Mouse (Mus musculus): ENCODE measurements around the gene Nbas.

Gene Nbas

GRCm38 (mm10) chr12:13543806-13544205, 274.9 kb downstream of the Nbas start:
- peak; percentile 9 for DNase-seq

- no peak for DNase-seq
Measured at GRCm38 (mm10) chr12:13563646-13564289, 294.8 kb downstream of the Nbas start.

GRCm38 (mm10) chr12:13564330-13564729, 295.4 kb downstream of the Nbas start:
- no peak for DNase-seq

- DNase-seq, result no peak
Measured at GRCm38 (mm10) chr12:13566421-13566820, 297.5 kb downstream of the Nbas start.

- no peak for DNase-seq
Measured at GRCm38 (mm10) chr12:13575158-13575557, 306.2 kb downstream of the Nbas start.

GRCm38 (mm10) chr12:13575605-13576600, 307.0 kb downstream of the Nbas start:
- DNase-seq, result no peak

- DNase-seq, result no peak
Measured at GRCm38 (mm10) chr12:13576761-13577160, 307.8 kb downstream of the Nbas start.

GRCm38 (mm10) chr12:13580796-13581195, 311.9 kb downstream of the Nbas start:
- DNase-seq, result no peak

- DNase-seq, result no peak
Measured at GRCm38 (mm10) chr12:13583386-13583785, 314.5 kb downstream of the Nbas start.

GRCm38 (mm10) chr12:13585527-13586156, 316.7 kb downstream of the Nbas start:
- DNase-seq, result no peak

- DNase-seq, result no peak
Measured at GRCm38 (mm10) chr12:13587675-13588074, 318.7 kb downstream of the Nbas start.

GRCm38 (mm10) chr12:13589021-13589420, 320.1 kb downstream of the Nbas start:
- no peak for DNase-seq

GRCm38 (mm10) chr12:13594746-13595469, 326.0 kb downstream of the Nbas start:
- no peak for DNase-seq

- DNase-seq, result no peak
Measured at GRCm38 (mm10) chr12:13597026-13597425, 328.1 kb downstream of the Nbas start.

GRCm38 (mm10) chr12:13598545-13598944, 329.6 kb downstream of the Nbas start:
- no peak for DNase-seq

- no peak for DNase-seq
Measured at GRCm38 (mm10) chr12:13602414-13602813, 333.5 kb downstream of the Nbas start.

- DNase-seq, result no peak
Measured at GRCm38 (mm10) chr12:13607021-13607420, 338.1 kb downstream of the Nbas start.

- DNase-seq, result no peak
Measured at GRCm38 (mm10) chr12:13609027-13609426, 340.1 kb downstream of the Nbas start.

GRCm38 (mm10) chr12:13613041-13613440, 344.1 kb downstream of the Nbas start:
- no peak for DNase-seq

- no peak for DNase-seq
Measured at GRCm38 (mm10) chr12:13615661-13616060, 346.7 kb downstream of the Nbas start.

- no peak for DNase-seq
Measured at GRCm38 (mm10) chr12:13622150-13622822, 353.4 kb downstream of the Nbas start.
